Mouse (Mus musculus) adrenal gland, adult 2 months (tissue): Measurements from ENCODE around the gene 4930435E12Rik. TPM values are rescaled to one million over a fixed set of nuclear protein-coding genes. Genes with fewer than 3 reads are reported as not detected.
A peak's percentile ranks its signal among the peaks of the same experiment; 100 is the strongest.
"Not testable (repeated sequence)": the region's sequence is repeated elsewhere in the genome, so short reads cannot be mapped to it uniquely, and the experiment has no call there.

Experiments
- DNase-seq: peaks from one replicate; pipeline ENCODE4 v3.0.0; 2021
- long read RNA-seq: library from polyadenylated mRNA; stranded (forward); transcript quantifications from one replicate; pipeline ENCODE4 v2.0.0, GENCODE M21; 2021
- polyA plus RNA-seq: library from polyadenylated mRNA; depleted of rRNA; stranded (reverse); fragments of >200 nt; gene quantifications from 2 replicates; pipeline ENCODE4 v1.2.3, GENCODE M21; 2012; rRNA removed
- total RNA-seq, 2 experiments: library from RNA; stranded (reverse); gene quantifications; 2 replicates each; pipeline ENCODE4 v1.2.3; 2021

4930435E12Rik gene
- not detected for total RNA-seq
- polyA plus RNA-seq = not detected in 2 replicates
- long read RNA-seq = 0 reads

- DNase-seq = no peak
These were observed at the start of gene 4930435E12Rik for GRCm38 (mm10) chr16:38828649-38829048. Gene 4930435E12Rik (minus strand): TSS chr16:38828749.

- no peak for DNase-seq
These were observed 45.9 kb upstream of the 4930435E12Rik start for GRCm38 (mm10) chr16:38874481-38874880.

DNA sequence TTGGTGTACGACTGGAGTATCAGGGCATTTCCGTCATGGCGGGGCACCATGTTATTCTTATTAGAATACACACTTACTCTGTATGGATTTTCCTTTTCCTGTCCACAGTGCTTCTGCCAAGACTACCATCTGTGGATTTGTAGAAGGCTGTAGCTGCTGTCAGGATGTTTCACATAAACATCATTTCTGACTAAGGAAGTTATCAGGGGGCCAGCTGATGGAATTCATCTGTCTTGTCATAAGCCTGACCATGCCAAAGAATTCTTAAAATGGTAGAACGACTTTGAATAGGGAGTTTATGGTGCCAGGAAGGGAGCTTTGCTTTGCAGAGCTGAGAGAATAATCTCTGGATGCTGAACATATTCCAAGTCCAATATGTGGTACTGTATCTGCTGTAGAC lies 44.7 kb upstream of the 4930435E12Rik start:
- no peak for DNase-seq

- peak; percentile 2 for DNase-seq
These were observed 35.8 kb upstream of the 4930435E12Rik start for GRCm38 (mm10) chr16:38864358-38864757.

GRCm38 (mm10) chr16:38860548-38860947 lies 32.0 kb upstream of the 4930435E12Rik start:
- DNase-seq = no peak

- no peak for DNase-seq
These were observed 29.7 kb upstream of the 4930435E12Rik start for GRCm38 (mm10) chr16:38858120-38858749.

DNA sequence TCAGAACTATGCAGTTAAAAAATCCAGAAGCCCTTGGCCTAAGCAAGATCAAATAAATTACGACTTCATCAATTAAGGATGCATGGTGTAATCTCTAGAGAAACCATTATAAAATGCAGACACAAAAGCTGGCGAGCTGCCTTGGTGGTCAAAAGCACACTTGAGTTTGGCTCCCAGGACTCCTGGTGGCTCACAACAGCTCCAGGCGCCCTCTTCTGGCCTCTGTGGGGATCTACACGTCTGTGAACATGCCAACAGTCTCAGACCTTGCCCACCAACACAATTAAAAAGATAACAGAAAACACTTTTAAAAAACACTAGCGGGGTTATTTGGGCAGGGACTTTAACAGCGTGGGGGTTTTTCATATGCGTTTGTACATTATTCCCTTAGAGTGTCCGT lies 16.0 kb downstream of the 4930435E12Rik start:
- peak; percentile 46 for DNase-seq

DNA sequence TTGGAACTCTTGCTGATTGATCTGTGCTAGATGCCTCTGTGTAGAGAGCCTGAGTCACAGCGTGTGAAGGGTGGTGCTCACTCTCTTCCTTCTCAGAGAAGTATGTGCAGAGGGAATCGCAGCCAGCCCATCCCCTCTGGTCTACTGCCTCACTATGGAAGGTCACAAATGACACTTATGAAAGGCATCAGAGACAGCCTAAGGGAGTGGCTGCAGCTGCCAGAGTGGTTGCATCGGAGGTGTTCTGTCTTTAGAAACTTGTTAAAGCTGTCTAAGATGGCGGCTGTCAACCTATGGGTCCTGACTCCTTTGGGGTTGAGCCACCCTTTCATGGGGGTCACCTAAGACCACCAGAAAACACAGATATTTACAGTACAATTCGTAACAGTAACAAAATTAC lies 18.4 kb downstream of the 4930435E12Rik start:
- no peak for DNase-seq

- not testable (repeated sequence) for DNase-seq
These were observed 20.8 kb downstream of the 4930435E12Rik start for GRCm38 (mm10) chr16:38807796-38808195.

- DNase-seq = no peak
These were observed 28.5 kb downstream of the 4930435E12Rik start, which contains the start of gene Upk1b for GRCm38 (mm10) chr16:38800091-38800490. Gene Upk1b (minus strand): TSS chr16:38800328.

- DNase-seq = no peak
These were observed 29.5 kb downstream of the 4930435E12Rik start for GRCm38 (mm10) chr16:38798957-38799450.

DNA sequence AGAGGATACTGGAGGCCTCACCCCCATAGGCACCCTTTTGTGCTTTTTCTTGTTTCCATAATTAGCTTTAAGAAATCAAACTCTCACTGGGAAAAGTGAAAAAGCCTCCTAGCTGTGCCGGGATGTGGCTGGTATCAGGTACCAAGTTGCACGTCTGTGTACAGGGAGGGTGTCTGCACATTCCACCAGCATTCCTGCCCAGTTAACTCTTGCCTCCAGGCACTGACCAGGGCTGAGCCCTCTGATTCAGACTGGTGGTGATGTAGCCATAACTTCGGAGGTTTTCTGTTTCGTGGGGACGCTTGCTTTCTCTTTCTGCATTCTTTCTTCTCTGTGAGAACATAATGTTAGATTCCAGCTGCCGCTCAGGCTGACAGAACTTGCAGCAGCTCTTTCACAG lies 35.4 kb downstream of the 4930435E12Rik start:
- no peak for DNase-seq

GRCm38 (mm10) chr16:38789966-38790365 lies 38.6 kb downstream of the 4930435E12Rik start:
- no peak for DNase-seq

- DNase-seq = no peak
These were observed 39.5 kb downstream of the 4930435E12Rik start for GRCm38 (mm10) chr16:38789016-38789415.

DNA sequence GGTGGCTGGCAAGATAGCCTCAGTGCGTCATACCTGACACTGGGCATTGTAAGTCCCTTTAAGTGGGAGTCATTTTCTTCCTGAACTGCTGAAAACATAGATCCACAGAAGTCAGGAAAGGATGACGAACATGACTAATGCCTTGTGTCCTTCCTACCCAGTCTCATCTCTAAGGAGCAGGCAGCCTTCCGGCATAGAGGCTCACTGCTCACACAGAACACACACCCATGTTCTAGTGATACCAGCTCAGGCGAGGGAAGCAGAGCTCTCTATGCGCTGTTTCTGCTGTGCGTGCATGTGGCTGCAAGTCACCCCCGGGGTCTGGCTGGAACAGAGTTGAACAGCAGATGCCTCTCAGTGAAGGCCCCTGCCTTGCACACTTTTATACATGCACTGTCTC lies 43.2 kb downstream of the 4930435E12Rik start:
- DNase-seq = no peak

- no peak for DNase-seq
These were observed 46.0 kb downstream of the 4930435E12Rik start for GRCm38 (mm10) chr16:38782524-38783067.

GRCm38 (mm10) chr16:38781946-38782345 lies 46.6 kb downstream of the 4930435E12Rik start:
- no peak for DNase-seq

DNA sequence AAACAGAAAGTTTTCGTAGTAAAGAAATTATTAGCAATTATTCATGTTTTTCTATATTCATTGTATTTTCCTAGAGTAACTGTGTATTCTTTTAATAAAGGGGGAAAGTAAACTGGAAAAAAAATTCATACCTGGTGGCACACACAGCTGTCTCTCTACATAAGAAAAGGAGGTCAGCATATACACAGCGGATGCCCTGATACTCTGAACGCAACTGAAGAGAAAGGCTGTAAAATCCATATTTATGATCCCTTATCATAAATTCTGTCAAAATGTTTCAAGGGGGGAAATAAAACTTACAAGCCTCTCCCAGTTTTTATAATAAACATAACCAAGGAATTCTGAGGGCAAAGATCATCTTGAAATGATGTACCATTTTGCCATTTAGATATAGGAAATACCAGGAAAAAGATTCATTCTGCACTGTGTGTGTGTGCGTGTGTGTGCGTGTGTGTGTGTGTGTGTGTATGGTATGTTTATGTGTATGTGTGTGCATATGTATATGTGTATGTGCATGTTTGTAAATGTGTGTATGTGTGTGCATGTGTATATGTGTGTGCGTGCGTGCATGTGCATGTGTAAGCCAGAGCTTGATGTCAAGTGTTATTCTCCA lies 47.5 kb downstream of the 4930435E12Rik start:
- no peak for DNase-seq

- DNase-seq = no peak
These were observed 52.2 kb downstream of the 4930435E12Rik start for GRCm38 (mm10) chr16:38776342-38776741.

DNA sequence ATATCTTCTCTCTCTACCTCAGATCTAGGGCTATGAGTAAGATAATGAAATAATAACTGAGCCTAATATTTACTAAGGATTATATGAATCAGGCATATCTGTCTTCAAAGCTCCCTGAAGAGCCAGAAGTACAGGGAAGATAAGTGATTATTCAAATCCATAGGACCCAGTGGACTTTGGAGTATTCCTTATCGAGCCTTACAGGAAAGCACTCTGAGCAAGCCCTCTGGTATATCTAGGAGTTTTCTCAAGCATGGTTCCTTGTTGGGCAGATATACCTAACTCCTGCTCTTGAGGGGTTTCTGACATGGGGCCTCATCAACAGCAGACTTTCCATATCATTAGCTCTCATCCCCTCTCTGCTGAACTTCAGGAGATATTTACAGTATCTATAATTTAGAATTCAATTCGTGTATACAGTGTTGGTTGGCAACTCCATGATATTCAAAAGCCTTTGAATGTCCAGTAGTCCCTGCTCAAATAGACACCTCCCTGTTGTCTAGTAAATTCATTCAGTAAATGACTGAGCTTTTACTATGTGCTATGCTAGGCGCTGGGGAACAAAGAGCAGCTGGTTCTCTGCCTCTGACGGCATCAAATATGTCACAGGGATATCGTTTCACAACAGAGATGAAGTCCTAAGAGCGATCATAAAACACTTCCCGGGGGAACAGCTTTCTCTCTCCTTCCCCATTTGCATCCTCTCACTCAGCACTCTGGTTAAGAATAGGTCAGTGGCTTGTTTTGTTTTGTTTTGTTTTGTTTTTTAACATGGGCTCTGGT lies 53.4 kb downstream of the 4930435E12Rik start:
- DNase-seq = no peak

DNA sequence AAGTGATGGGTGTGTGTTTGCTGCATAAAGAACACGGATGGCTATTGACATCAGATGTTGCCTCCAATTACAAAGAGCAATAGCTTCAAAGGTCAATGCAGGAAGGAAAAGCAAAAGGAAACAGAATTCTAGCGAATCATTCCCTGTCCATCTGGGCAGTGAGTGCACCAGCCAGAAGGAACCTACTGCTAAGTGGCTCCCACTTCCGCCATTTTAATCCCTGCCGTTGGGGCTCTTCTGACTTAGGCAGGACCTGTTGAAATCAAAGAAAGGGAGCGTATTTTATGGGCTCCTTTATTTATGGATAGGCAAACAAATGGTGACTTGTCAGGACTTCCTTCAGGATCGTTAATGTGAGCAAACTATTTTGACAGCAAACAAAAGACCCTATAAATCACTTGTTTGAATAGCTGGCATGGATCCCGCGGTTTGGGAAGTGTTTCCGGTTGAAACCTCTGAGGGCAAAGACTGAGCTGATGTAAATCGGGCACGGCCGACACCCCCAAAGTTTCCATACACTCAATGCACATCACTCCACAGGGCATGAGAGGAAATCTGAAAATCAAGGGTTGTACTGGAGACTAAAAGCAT lies 55.5 kb downstream of the 4930435E12Rik start:
- DNase-seq = no peak

- no peak for DNase-seq
These were observed 57.4 kb downstream of the 4930435E12Rik start for GRCm38 (mm10) chr16:38771145-38771544.
